Mouse (Mus musculus) stomach, postnatal 0 days (tissue): ENCODE measurements at regions not wholly inside any gene's neighbourhood (a gene's known extent, or its start where the extent isn't known, plus 50 kb on each side); places are given as distances from the start of the nearest gene placed in this dataset.

Experiments used
- ATAC-seq: fragments of 200-750 bp; cut with Nextera tagmentation; 2 replicates; pipeline ENCODE4 v1.8.0; 2017; ENCODE audit not compliant: low FRiP score, low TSS enrichment
- DNase-seq: peaks from one replicate; pipeline ENCODE4 v3.0.0-alpha.2; 2016; ENCODE audit warnings: low spot score
- H3K27ac ChIP-seq: fragments of 300-500 bp; sonication (generic); replicated peaks from 2 replicates; pipeline ENCODE4 v1.5.1; 2014; ENCODE audit warnings: mild to moderate bottlenecking, control low read depth
- H3K27me3 ChIP-seq: fragments of 300-500 bp; sonication (generic); 2 replicates; pipeline ENCODE4 v1.6.1; 2014; ENCODE audit warnings: low read length; ENCODE audit not compliant: control insufficient read depth, insufficient read depth
- H3K36me3 ChIP-seq: fragments of 300-500 bp; sonication (generic); 2 replicates; pipeline ENCODE4 v1.6.1; 2014; ENCODE audit warnings: low read length, mixed read lengths; ENCODE audit not compliant: control insufficient read depth, insufficient read depth
- H3K4me1 ChIP-seq: fragments of 300-500 bp; sonication (generic); replicated peaks from 2 replicates; pipeline ENCODE4 v1.6.1; 2014; ENCODE audit warnings: antibody characterized with exemption; ENCODE audit not compliant: control insufficient read depth, insufficient read depth
- H3K4me2 ChIP-seq: fragments of 300-500 bp; sonication (generic); replicated peaks from 2 replicates; pipeline ENCODE4 v1.6.1; 2014; ENCODE audit warnings: low read depth, mild to moderate bottlenecking, control low read depth, moderate library complexity
- H3K4me3 ChIP-seq: fragments of 300-500 bp; sonication (generic); 2 replicates; pipeline ENCODE4 v1.5.1; 2014; ENCODE audit warnings: low read depth, low read length, control low read depth
- H3K9ac ChIP-seq: fragments of 300-500 bp; sonication (generic); 2 replicates; pipeline ENCODE4 v1.6.1; 2014; ENCODE audit warnings: mild to moderate bottlenecking, low read length, control low read depth, mixed read lengths
- H3K9me3 ChIP-seq: fragments of 300-500 bp; sonication (generic); 2 replicates; pipeline ENCODE4 v1.6.1; 2016; ENCODE audit warnings: low read length; ENCODE audit not compliant: control insufficient read depth
- CTCF ChIP-seq: IDR thresholded peaks from 2 replicates; pipeline ENCODE4 v1.5.1; 2016; ENCODE audit warnings: antibody characterized with exemption, low read depth, mild to moderate bottlenecking, moderate library complexity
- EP300 ChIP-seq: optimal IDR thresholded peaks from 2 replicates; pipeline ENCODE3; 2016; ENCODE audit warnings: antibody characterized with exemption
- WGBS: fragments of 180-500 bp; shearing (Covaris S2); extraction: QIAGEN DNeasy Blood & Tissue Kit; methylation state at CpG from one replicate; pipeline ENCODE4 v1.1.7; 2014; 5-methylcytosine and 5-hydroxymethylcytosine counted together

GRCm38 (mm10) chr11:45136781-45137180 lies 519.7 kb downstream of the Ebf1 start:
- H3K36me3 ChIP-seq, result no peaks in the 10 kb centered on the region
- no peaks in the 10 kb centered on the region for H3K27me3 ChIP-seq
- no peak for DNase-seq
- H3K9me3 ChIP-seq, result no peaks in the 10 kb centered on the region
- WGBS, result 57% methylated on average over 2 of the region's 2 CpGs
- no peak overlapping the region for H3K4me3 ChIP-seq
- no peak overlapping the region for H3K9ac ChIP-seq
- ATAC-seq, result no peak
- no peak overlapping the region for H3K4me2 ChIP-seq
- TF ChIP-seq EP300, result no peak
- no peak for TF ChIP-seq CTCF
- no peak overlapping the region for H3K27ac ChIP-seq
- no peaks in the 10 kb centered on the region for H3K4me1 ChIP-seq

- no peak overlapping the region for H3K27ac ChIP-seq
- H3K4me3 ChIP-seq, result no peak overlapping the region
- DNase-seq (no peak), ATAC-seq (no peak)
- H3K27me3 ChIP-seq, result no peaks in the 10 kb centered on the region
- H3K4me1 ChIP-seq, result no peaks in the 10 kb centered on the region
- 63% methylated on average over 4 of the region's 4 CpGs for WGBS
- no peaks in the 10 kb centered on the region for H3K9me3 ChIP-seq
- H3K36me3 ChIP-seq, result no peaks in the 10 kb centered on the region
- H3K9ac ChIP-seq, result no peak overlapping the region
- TF ChIP-seq EP300 (no peak), CTCF (no peak)
- H3K4me2 ChIP-seq, result no peak overlapping the region
Observed at GRCm38 (mm10) chr11:45138351-45138975, 521.3 kb downstream of the Ebf1 start.

GRCm38 (mm10) chr11:45140490-45140889 lies 523.4 kb downstream of the Ebf1 start:
- no peak overlapping the region for H3K9ac ChIP-seq
- no peaks in the 10 kb centered on the region for H3K4me1 ChIP-seq
- DNase-seq (no peak), ATAC-seq (no peak)
- no peak overlapping the region for H3K27ac ChIP-seq
- TF ChIP-seq CTCF (no peak), EP300 (no peak)
- no peaks in the 10 kb centered on the region for H3K9me3 ChIP-seq
- 79% methylated on average over 1 of the region's 1 CpGs for WGBS
- no peaks in the 10 kb centered on the region for H3K27me3 ChIP-seq
- no peak overlapping the region for H3K4me3 ChIP-seq
- H3K4me2 ChIP-seq, result no peak overlapping the region
- H3K36me3 ChIP-seq, result no peaks in the 10 kb centered on the region

- no peak overlapping the region for H3K4me2 ChIP-seq
- H3K9ac ChIP-seq, result no peak overlapping the region
- no peak for DNase-seq
- no peaks in the 10 kb centered on the region for H3K4me1 ChIP-seq
- ATAC-seq, result no peak
- no peak for TF ChIP-seq CTCF
- TF ChIP-seq EP300, result no peak
- H3K9me3 ChIP-seq, result no peaks in the 10 kb centered on the region
- 87% methylated on average over 6 of the region's 6 CpGs for WGBS
- no peak overlapping the region for H3K4me3 ChIP-seq
- no peak overlapping the region for H3K27ac ChIP-seq
- H3K36me3 ChIP-seq, result no peaks in the 10 kb centered on the region
- no peaks in the 10 kb centered on the region for H3K27me3 ChIP-seq
Observed at GRCm38 (mm10) chr11:45154070-45154469, 537.0 kb downstream of the Ebf1 start.

- ATAC-seq, result no peak
- TF ChIP-seq EP300 (no peak), CTCF (no peak)
- Histone ChIP-seq H3K27ac (no peak overlapping the region), H3K36me3 (no peaks in the 10 kb centered on the region), H3K4me2 (no peak overlapping the region), H3K9me3 (no peaks in the 10 kb centered on the region), H3K4me3 (no peak overlapping the region), H3K4me1 (no peaks in the 10 kb centered on the region), H3K27me3 (no peaks in the 10 kb centered on the region), H3K9ac (no peak overlapping the region)
- WGBS, result 33% methylated on average over 8 of the region's 8 CpGs
- no peak for DNase-seq
Observed at GRCm38 (mm10) chr11:45154497-45154896, 537.4 kb downstream of the Ebf1 start.

GRCm38 (mm10) chr11:45155782-45156181 lies 538.7 kb downstream of the Ebf1 start:
- no peaks in the 10 kb centered on the region for H3K27me3 ChIP-seq
- H3K4me3 ChIP-seq, result no peak overlapping the region
- no peak overlapping the region for H3K9ac ChIP-seq
- no peak overlapping the region for H3K4me2 ChIP-seq
- DNase-seq, result no peak
- WGBS, result 69% methylated on average over 1 of the region's 1 CpGs
- no peaks in the 10 kb centered on the region for H3K36me3 ChIP-seq
- ATAC-seq, result no peak
- H3K27ac ChIP-seq, result no peak overlapping the region
- no peaks in the 10 kb centered on the region for H3K4me1 ChIP-seq
- H3K9me3 ChIP-seq, result no peaks in the 10 kb centered on the region
- no peak for TF ChIP-seq CTCF
- TF ChIP-seq EP300, result no peak
